Mouse (Mus musculus) ES-Bruce4 (cell line): ENCODE results near the gene Alkbh7.

Experiments
- CTCF ChIP-seq: IDR thresholded peaks from one replicate; pipeline ENCODE4 v1.8.1; 2011; ENCODE audit warnings: low read depth, low read length
- EP300 ChIP-seq: IDR thresholded peaks from 2 replicates; pipeline ENCODE4 v1.6.1; 2011; ENCODE audit warnings: low read depth, low read length; ENCODE audit not compliant: insufficient read depth
- POLR2A ChIP-seq: IDR thresholded peaks from one replicate; pipeline ENCODE4 v1.8.1; 2011; ENCODE audit warnings: low read length; ENCODE audit not compliant: insufficient read depth

GRCm38 (mm10) chr17:57041554-57041953 lies 44.4 kb downstream of the Alkbh7 start, which contains the start of gene Slc25a41:
- TF ChIP-seq CTCF (no peak), EP300 (no peak), POLR2A (no peak)
